Mouse (Mus musculus): ENCODE data around the gene Gm5414. TPM values are rescaled to one million over a fixed set of nuclear protein-coding genes. Genes with fewer than 3 reads are reported as not detected.

Gene Gm5414
- polyA plus RNA-seq, 1 experiment = not detected

GRCm38 (mm10) chr15:101599123-101599522 is 28.9 kb downstream of the Gm5414 start:
- TF ChIP-seq MYOD1 (IDR thresholded peaks at IDR 0.05; ENCODE audit: control insufficient read depth in 1 of 3, insufficient read length in 2 of 3, low read depth in 2 of 3) = no peak
- TF ChIP-seq TCF12 (IDR thresholded peaks at IDR 0.05; ENCODE audit: insufficient read depth, poor library complexity, severe bottlenecking) = no peak
- no peak for TF ChIP-seq E2F4 (IDR thresholded peaks at IDR 0.05; ENCODE audit: insufficient read depth)
- no peak for TF ChIP-seq MYOG (IDR thresholded peaks at IDR 0.05; ENCODE audit: control insufficient read depth in 1 of 3, insufficient read depth in 1 of 3, insufficient read length in 2 of 3, low read depth in 2 of 3)
- no peak for TF ChIP-seq REST (IDR thresholded peaks at IDR 0.05; ENCODE audit: insufficient read depth, insufficient read length)
- TF ChIP-seq USF1 (IDR thresholded peaks at IDR 0.05; ENCODE audit: low read depth) = no peak
- no peak for TF ChIP-seq POLR2A (IDR thresholded peaks at IDR 0.05; ENCODE audit: insufficient read length, low read depth)
- no peak for TF ChIP-seq CEBPB (IDR thresholded peaks at IDR 0.05; ENCODE audit: insufficient read depth, poor library complexity, severe bottlenecking)
- no peak for TF ChIP-seq SRF (IDR thresholded peaks at IDR 0.05; ENCODE audit: control insufficient read depth, insufficient read length, low read depth)
- TF ChIP-seq MAX (IDR thresholded peaks at IDR 0.05; ENCODE audit: low read depth) = no peak
- no peak for TF ChIP-seq POLR2AphosphoS2 (IDR thresholded peaks at IDR 0.05; ENCODE audit: insufficient read length, low read depth)
- H3K27me3 ChIP-seq (ENCODE audit: control insufficient read depth, insufficient read depth, insufficient read length) = peaks cover 20% of the 10 kb centered on the region
- no peak overlapping the region for H3K4me3 ChIP-seq
- H3K79me2 ChIP-seq (ENCODE audit: control insufficient read depth, insufficient read depth) = no peaks in the 10 kb centered on the region
- no peaks in the 10 kb centered on the region for H3K36me3 ChIP-seq (ENCODE audit: control insufficient read depth, insufficient read depth)
- H3K4me2 ChIP-seq (ENCODE audit: low read depth) = no peak overlapping the region
- no peak overlapping the region for H3ac ChIP-seq (ENCODE audit: control insufficient read depth, insufficient read length)

- Histone ChIP-seq H3K4me2 (ENCODE audit: low read depth) (no peak overlapping the region), H3K79me2 (ENCODE audit: control insufficient read depth, insufficient read depth) (no peaks in the 10 kb centered on the region), H3K4me3 (no peak overlapping the region), H3K36me3 (ENCODE audit: control insufficient read depth, insufficient read depth) (no peaks in the 10 kb centered on the region), H3ac (ENCODE audit: control insufficient read depth, insufficient read length) (no peak overlapping the region), H3K27me3 (ENCODE audit: control insufficient read depth, insufficient read depth, insufficient read length) (peaks cover 14% of the 10 kb centered on the region)
- no peak for TF ChIP-seq MYOG (IDR thresholded peaks at IDR 0.05; ENCODE audit: control insufficient read depth in 1 of 3, insufficient read depth in 1 of 3, insufficient read length in 2 of 3, low read depth in 2 of 3)
- no peak for TF ChIP-seq MYOD1 (IDR thresholded peaks at IDR 0.05; ENCODE audit: control insufficient read depth in 1 of 3, insufficient read length in 2 of 3, low read depth in 2 of 3)
- TF ChIP-seq CEBPB (IDR thresholded peaks at IDR 0.05; ENCODE audit: insufficient read depth, poor library complexity, severe bottlenecking) = no peak
- no peak for TF ChIP-seq REST (IDR thresholded peaks at IDR 0.05; ENCODE audit: insufficient read depth, insufficient read length)
- TF ChIP-seq E2F4 (IDR thresholded peaks at IDR 0.05; ENCODE audit: insufficient read depth) = no peak
- TF ChIP-seq TCF3 (IDR thresholded peaks at IDR 0.05; ENCODE audit: insufficient read length, low read depth) = no peak
- no peak for TF ChIP-seq TCF12 (IDR thresholded peaks at IDR 0.05; ENCODE audit: insufficient read depth, poor library complexity, severe bottlenecking)
- TF ChIP-seq USF1 (IDR thresholded peaks at IDR 0.05; ENCODE audit: low read depth) = no peak
These were observed 39.8 kb downstream of the Gm5414 start for GRCm38 (mm10) chr15:101588216-101588615.

GRCm38 (mm10) chr15:101584456-101584855 is 43.5 kb downstream of the Gm5414 start:
- no peaks in the 10 kb centered on the region for H3K79me2 ChIP-seq (ENCODE audit: control insufficient read depth, insufficient read depth)
- peaks cover 14% of the 10 kb centered on the region for H3K27me3 ChIP-seq (ENCODE audit: control insufficient read depth, insufficient read depth, insufficient read length)
- no peak for TF ChIP-seq POLR2AphosphoS2 (IDR thresholded peaks at IDR 0.05; ENCODE audit: insufficient read length, low read depth)
- TF ChIP-seq SRF (IDR thresholded peaks at IDR 0.05; ENCODE audit: control insufficient read depth, insufficient read length, low read depth) = no peak
- no peak for TF ChIP-seq MAX (IDR thresholded peaks at IDR 0.05; ENCODE audit: low read depth)
- TF ChIP-seq MYOG (IDR thresholded peaks at IDR 0.05; ENCODE audit: control insufficient read depth in 1 of 3, insufficient read depth in 1 of 3, insufficient read length in 2 of 3, low read depth in 2 of 3) = no peak
- no peak for TF ChIP-seq MYOD1 (IDR thresholded peaks at IDR 0.05; ENCODE audit: control insufficient read depth in 1 of 3, insufficient read length in 2 of 3, low read depth in 2 of 3)
- no peak for TF ChIP-seq USF1 (IDR thresholded peaks at IDR 0.05; ENCODE audit: low read depth)
- no peak for TF ChIP-seq POLR2A (IDR thresholded peaks at IDR 0.05; ENCODE audit: insufficient read length, low read depth)
- no peaks in the 10 kb centered on the region for H3K36me3 ChIP-seq (ENCODE audit: control insufficient read depth, insufficient read depth)
- H3K4me2 ChIP-seq (ENCODE audit: low read depth) = no peak overlapping the region
- no peak overlapping the region for H3K4me3 ChIP-seq
- H3ac ChIP-seq (ENCODE audit: control insufficient read depth, insufficient read length) = no peak overlapping the region

- no peak overlapping the region for H3ac ChIP-seq (ENCODE audit: control insufficient read depth, insufficient read length)
These were observed 44.6 kb downstream of the Gm5414 start for GRCm38 (mm10) chr15:101583211-101583965.

More at GRCm38 (mm10) chr15:101583211-101583965, 44.6 kb downstream of the Gm5414 start:
- TF ChIP-seq SRF (IDR thresholded peaks at IDR 0.05; ENCODE audit: control insufficient read depth, insufficient read length, low read depth) (no peak), TCF12 (IDR thresholded peaks at IDR 0.05; ENCODE audit: insufficient read depth, poor library complexity, severe bottlenecking) (no peak), E2F4 (IDR thresholded peaks at IDR 0.05; ENCODE audit: insufficient read depth) (no peak), MYOG (IDR thresholded peaks at IDR 0.05; ENCODE audit: control insufficient read depth in 1 of 3, insufficient read depth in 1 of 3, insufficient read length in 2 of 3, low read depth in 2 of 3) (no peak), POLR2AphosphoS2 (IDR thresholded peaks at IDR 0.05; ENCODE audit: insufficient read length, low read depth) (no peak), USF1 (IDR thresholded peaks at IDR 0.05; ENCODE audit: low read depth) (no peak), POLR2A (IDR thresholded peaks at IDR 0.05; ENCODE audit: insufficient read length, low read depth) (no peak), MAX (IDR thresholded peaks at IDR 0.05; ENCODE audit: low read depth) (no peak), CEBPB (IDR thresholded peaks at IDR 0.05; ENCODE audit: insufficient read depth, poor library complexity, severe bottlenecking) (no peak), REST (IDR thresholded peaks at IDR 0.05; ENCODE audit: insufficient read depth, insufficient read length) (no peak), MYOD1 (IDR thresholded peaks at IDR 0.05; ENCODE audit: control insufficient read depth in 1 of 3, insufficient read length in 2 of 3, low read depth in 2 of 3) (no peak), TCF3 (IDR thresholded peaks at IDR 0.05; ENCODE audit: insufficient read length, low read depth) (no peak)
- H3K36me3 ChIP-seq (ENCODE audit: control insufficient read depth, insufficient read depth) = no peaks in the 10 kb centered on the region
- no peaks in the 10 kb centered on the region for H3K79me2 ChIP-seq (ENCODE audit: control insufficient read depth, insufficient read depth)
- peaks cover 14% of the 10 kb centered on the region for H3K27me3 ChIP-seq (ENCODE audit: control insufficient read depth, insufficient read depth, insufficient read length)
- H3K4me3 ChIP-seq = no peak overlapping the region
- H3K4me2 ChIP-seq (ENCODE audit: low read depth) = no peak overlapping the region
